Mouse (Mus musculus) kidney, adult 8-10 months (tissue): ENCODE data around the gene Hist2h2bb.
"Not testable (repeated sequence)": the region's sequence is repeated elsewhere in the genome, so short reads cannot be mapped to it uniquely, and the experiment has no call there.

Experiments used
- DNase-seq, 2 experiments: peaks; one replicate each; pipeline ENCODE4 v3.0.0; 2022

Hist2h2bb gene

DNA sequence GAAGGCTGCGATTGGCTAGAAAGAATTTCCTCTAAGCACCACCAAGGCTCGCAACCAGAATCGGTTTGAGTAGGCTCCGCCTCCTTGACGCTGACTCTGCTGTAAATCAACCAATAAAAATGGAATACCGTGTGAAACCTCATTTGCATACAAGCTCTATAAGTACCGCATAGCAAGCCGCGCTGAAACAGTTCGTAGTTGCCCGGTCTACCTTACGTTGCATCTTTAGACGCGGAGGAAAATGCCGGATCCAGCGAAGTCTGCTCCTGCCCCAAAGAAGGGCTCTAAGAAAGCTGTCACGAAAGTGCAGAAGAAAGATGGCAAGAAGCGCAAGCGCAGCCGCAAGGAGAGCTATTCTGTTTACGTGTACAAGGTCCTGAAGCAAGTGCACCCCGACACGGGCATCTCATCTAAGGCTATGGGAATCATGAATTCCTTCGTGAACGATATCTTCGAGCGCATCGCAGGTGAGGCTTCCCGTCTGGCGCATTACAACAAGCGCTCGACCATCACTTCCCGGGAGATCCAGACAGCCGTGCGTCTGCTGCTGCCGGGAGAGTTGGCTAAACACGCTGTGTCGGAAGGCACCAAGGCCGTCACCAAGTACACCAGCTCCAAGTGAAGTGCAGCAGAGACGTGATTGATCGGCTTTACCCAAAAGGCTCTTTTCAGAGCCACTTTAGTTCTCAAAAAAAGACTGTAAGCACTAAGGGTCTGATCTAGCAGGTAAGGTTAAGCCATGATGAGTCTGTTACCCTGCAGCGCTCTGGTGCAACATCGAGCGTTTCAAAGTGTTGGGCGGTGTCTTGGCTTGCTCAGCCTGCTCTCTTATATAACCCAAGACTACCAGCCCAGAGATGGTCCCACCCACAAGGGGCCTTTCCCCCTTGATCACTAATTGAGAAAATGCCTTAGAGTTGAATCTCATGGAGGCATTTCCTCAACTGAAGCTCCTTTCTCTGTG, at the start of gene Hist2h2bb:
Gene Hist2h2bb (plus strand): TSS at position 242 of the 964 bp plus-strand sequence.
- DNase-seq = peak; percentile 94 to 96

DNA sequence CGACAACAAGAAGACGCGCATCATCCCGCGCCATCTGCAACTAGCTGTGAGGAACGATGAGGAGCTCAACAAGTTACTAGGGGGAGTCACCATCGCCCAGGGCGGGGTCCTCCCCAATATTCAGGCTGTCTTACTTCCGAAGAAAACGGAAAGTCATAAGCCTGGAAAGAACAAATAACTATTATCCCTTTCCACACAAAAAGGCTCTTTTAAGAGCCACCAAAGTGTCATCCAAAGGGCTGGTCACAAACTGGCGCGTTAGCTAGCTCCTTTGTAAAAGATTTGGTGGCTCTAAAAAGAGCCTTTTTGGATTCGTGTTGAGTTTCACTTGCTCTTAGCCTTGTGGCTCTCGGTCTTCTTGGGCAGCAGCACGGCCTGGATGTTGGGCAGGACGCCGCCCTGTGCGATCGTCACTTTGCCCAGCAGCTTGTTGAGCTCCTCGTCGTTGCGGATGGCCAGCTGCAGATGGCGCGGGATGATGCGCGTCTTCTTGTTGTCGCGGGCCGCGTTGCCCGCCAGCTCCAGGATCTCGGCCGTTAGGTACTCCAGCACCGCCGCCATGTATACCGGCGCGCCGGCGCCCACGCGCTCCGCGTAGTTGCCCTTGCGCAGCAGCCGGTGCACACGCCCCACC, 49.3 kb upstream of the Hist2h2bb start:
- DNase-seq = not testable (repeated sequence)

DNA sequence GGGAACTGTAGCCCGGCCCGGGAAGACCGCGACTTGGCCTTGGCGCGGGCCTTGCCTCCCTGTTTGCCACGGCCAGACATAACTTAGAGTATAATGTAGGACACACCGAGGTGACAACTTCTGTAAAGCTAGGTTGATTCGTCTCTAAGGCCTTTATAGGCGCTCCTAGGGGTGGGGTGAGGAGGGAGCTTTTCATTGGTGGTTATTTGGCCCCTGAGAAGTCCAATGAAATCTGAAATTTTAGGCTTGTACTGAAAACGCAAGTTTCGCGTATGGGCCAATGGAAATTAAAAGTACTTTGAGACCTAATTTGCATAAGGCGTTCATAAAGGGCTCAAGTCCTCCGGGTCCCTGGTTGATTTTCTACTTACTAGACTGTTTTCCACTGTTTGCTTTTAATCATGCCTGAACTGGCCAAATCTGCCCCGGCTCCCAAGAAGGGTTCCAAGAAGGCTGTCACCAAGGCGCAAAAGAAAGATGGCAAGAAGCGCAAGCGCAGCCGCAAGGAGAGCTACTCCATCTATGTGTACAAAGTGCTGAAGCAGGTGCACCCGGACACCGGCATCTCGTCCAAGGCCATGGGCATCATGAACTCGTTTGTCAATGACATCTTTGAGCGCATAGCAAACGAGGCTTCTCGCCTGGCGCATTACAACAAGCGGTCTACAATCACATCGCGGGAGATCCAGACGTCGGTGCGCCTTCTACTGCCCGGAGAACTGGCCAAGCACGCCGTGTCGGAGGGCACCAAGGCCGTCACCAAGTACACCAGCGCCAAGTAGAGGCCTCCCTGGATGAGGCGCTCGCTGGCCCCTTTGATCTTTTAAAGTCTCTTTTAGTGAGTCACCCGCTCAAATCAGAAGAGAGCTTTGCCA, 48.5 kb upstream of the Hist2h2bb start, which contains the start of the genes Hist2h2ac and Hist2h2be:
Gene Hist2h2ac (minus strand): TSS at position 116 of the 875 bp plus-strand sequence.
Gene Hist2h2be (plus strand): TSS at position 355 of the 875 bp plus-strand sequence.
- peak; percentile 94 to 96 for DNase-seq

DNA sequence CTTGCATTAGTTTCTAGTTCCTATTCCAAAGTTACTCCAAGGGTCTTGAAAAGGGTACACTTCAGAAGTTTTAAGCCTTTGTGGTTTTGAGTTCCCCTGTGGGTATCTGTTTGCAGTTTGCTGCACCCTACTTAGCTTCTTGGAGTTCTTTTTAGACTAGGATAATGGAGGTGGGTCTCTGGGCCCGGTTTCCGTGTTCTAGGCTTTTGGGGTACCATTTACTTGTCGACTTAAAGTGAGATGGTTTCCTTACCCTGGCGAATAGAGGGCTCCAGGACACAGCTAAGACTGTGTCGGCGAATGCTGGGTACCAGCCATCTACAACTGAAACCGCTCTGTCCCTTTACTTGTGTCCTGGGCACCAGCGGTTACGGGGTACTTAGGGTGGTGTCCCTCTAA, 47.9 kb upstream of the Hist2h2bb start:
- DNase-seq = no peak

DNA sequence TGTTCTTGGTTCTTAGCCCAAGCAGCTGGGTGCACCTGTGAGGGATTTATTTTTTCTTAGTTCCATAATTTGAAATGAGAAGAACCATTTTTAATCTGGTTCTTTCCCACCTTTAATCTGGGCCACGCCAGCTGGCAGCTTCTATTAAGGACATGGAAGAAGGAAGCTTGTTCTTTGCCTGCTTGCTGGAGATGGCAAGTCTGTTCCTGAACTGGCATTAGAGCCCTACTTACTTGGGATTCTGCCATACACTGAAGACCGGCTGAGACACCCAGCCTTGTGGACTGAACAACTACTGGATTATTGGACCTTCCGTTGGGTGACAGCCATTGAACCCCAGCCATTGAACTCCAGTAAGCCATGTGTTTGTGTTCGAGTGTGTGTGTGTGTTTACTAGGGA, 46.8 kb upstream of the Hist2h2bb start:
- DNase-seq = no peak

DNA sequence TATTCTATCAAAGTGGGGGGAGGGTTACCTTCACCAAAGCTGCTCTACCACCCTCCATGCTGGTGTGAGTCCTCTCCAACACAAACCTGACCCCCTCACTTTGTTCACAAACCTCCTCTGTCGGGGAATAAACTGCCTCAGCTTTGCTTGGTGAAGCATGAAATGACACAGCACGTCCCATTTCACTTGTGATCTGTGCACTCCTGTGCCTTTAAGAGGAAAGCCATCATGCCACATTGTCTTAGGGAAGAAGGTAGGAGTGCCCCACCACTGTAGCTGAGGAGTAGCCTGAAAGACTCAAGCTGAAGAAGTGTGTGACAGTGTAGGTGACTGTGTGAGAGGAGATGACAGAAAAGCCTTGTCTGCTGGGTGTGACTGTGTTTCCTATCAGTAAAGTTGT, 44.1 kb upstream of the Hist2h2bb start:
- DNase-seq = no peak

DNA sequence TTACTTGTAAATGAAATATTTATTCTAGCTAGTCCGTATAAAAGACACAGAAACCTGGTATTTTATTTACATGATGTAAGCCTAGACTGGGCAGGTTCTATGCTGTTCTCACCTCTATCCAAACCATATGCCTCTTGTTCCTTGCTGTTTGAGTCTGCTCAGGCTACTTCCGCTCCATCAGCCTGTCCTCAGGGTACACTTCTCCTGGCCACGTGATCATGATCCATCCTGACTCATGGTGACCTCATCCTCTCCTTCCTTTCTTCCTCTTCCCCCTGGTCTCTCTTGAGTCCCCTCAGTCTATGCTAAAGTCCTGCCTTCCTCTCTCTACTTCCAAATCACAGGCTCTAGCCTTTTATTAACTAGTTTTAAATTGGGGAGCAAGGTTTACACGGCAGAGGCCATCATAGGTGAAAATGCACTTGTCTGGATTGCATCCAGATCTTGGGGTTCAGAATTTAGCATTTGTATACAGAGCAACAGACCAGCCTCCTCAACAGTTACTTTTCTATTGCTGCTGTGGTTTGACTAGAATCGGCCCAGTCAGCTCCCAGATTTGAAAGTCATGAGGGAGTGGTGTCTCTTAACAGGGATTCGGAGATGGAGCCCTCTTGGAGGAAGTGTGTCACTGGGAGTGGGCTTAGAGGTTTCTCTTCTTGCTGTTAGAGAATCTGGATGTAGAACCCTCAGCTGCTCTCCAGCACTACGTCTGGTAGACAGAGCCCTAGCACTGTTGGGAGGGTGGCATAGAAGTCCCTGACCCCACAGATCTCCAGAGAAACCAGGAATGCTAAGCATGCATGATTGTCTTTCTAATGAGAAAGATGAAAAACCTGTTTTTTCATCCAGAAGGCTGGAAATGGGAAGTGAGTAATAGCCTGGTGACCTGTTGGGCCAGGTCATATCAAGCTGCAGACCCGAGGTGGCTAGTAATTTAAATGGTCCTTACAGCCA, 42.6 kb upstream of the Hist2h2bb start:
- no peak for DNase-seq

DNA sequence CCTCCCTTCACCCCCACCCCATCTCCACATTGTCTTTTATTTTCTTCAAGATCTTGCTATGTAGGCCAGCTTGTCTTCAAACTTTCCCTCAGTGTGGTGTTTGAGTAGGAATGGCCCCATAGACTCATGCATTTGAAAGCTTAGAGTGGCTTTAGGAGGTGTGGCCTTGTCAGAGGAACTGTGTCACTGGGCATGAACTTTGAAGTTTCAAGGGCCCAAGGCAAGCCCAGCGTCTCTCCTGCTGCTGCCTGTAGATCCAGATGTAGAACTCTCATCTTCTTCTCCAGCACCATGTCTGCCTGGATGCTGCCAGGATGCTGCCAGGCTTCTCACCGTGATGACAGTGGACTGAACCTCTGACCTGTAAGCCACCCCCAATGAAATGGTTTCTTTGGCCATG, 40.7 kb upstream of the Hist2h2bb start:
- DNase-seq = no peak

DNA sequence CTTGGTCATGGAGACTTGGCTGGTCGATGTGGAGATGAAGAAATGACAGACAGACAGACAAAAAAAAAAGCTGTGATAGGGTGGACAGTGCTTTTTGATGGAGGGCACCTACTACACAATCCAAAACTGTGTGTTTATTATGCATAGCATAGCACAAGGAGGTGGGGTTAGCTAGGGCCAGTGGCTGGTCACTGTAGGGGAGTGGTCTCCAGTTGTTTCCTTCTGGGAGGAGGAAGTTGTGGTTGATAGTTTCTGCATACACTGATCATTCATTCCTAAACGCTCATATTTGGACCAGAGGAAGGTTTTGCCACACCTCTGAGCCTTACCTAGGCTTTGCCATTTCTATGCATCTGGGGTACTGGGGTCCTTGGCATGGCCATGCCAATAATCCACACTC, 39.1 kb upstream of the Hist2h2bb start:
- DNase-seq = no peak

DNA sequence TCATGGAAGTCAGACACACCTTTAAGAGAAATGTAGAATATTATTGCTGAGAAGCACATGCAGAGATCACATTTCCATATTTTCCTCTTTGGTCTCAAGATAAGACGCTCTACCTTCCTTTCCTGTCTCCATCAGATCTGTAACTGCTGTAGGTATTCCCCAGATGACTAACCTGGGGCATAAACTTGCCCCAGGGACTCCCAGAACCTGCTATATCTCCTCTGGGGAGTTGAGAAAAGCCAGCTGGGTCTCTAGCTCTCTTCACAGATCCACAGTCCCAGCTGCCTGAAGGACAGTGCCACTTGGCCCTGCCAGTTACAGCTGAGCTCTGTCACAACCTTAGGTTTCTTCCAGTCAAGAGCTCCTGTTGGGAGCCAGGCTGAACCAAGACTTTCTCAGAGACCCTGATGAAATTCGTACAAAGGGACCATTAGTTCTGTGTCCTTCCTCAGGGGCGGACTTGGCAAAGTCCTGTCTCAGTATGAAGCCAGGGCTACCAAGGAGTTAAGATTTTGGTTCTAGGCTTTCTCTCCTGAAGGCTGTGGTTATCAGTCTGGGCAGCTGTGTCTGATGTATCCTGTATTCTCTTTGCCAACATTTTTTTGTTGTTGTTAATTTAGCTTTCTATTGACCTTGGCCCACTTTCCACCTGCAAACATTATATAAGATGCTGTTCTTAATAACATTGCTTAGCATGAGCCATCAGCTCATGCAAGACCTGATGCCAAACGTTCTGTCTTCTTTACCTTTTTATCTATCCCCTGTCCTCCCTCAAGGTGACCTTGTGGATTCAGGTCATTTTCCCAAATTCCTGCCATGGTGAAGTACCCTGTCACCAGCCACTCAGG, 38.4 kb upstream of the Hist2h2bb start:
- DNase-seq = no peak

DNA sequence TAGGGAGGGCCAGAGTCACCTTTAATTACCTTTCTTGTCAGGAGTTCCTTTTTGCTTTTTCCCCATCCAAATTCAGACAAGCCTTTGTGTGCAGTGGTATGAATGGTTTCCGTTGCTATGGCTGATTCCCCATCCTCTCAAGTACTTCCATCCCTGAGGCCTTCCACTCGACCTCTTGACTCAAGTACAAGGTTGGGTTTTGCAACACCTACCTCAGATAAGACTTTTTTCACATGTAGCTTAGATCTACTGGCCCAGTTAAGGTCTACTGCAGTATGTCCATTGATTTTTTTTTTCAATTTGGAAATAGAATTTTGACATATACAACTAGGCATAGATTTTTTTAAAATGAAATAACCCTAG, 37.8 kb upstream of the Hist2h2bb start:
- no peak for DNase-seq

DNA sequence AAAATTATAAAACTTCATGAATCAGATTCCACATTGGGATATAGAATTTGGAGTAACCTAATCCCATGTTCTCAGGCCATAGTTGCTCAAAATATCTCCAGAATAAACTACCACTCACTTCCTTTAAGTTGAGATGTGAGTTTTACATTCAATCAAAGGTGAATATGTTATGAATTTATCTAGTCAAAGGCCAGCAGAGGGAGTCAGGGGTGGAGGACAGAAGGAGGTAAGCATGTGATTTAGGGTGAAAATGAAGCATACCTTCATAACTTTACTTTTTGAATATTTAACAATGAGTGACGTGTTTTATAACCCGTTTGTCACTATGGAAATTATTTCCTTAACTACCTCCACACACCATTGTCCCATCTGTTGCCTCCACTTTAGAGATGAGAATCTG, 34.6 kb upstream of the Hist2h2bb start:
- DNase-seq = no peak

DNA sequence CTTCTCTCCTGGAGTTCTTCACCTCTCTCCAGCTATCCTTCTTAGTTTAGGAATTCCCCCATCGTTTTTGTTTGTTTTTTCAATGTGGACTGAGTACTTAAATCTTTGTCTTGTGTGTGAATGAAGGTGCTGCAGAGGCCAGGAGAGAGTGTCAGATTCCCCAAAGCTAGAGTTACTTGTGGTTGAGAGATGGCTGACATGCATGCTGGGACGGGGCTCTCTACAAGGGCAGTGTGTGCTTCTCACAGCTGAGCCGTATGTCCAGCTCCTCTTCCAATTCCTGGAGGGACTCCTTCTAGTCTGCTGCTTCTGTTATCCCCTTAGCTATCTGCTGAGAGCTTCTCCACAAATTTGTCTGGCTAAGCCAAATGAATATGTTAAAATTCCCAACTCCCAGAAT, 33.7 kb upstream of the Hist2h2bb start:
- DNase-seq = no peak

DNA sequence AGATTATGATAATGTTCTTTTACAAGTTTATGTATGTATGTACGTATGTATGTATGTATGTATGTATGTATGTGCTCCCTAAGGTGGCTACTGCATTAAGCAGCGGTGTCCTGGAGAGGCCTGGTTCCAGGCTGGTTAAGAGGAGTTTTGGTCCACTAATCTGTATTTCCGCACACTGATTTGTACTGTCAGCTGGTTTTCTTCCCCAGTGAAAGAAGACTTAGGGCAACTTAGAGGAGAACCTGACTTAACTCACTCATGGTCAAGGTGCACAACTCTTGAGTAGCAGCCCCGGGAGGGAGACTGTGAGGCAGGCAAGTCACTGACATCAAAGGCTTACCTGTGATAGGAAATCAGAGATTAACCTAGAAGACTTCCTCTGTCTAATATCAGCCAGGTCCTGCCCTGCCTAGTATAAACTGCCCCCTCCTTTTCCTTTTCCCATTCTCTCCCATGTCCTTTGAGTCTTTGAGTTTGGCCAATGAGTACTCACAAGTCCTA, 32.7 kb upstream of the Hist2h2bb start:
- DNase-seq = no peak

DNA sequence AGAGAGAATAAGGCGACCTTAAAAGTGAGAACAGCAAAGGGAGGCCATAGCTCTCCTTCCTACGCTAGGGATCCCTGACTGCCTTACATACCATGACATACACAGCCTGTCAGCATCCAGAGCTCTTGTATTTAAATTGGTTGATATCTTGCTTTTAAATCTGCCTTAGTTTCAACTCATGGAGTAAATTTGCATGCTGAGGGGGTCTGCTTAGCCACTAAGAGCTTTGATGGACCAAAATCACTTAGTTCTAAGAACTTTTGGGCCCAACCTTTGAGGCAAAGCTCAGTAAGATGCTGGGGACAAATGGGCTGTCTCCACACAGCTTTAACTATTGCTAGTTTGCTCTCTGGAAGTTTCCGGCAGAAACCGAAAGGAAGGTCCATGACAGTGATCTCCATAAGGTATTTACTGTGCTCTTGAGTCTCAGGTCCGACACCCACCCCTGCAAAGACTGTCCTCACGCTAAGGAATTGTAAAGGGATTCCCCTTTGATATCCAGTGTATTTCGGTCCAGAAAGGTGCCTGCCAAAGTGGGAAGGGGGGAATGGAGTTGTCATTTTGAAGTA, 32.1 kb upstream of the Hist2h2bb start:
- no peak for DNase-seq

DNA sequence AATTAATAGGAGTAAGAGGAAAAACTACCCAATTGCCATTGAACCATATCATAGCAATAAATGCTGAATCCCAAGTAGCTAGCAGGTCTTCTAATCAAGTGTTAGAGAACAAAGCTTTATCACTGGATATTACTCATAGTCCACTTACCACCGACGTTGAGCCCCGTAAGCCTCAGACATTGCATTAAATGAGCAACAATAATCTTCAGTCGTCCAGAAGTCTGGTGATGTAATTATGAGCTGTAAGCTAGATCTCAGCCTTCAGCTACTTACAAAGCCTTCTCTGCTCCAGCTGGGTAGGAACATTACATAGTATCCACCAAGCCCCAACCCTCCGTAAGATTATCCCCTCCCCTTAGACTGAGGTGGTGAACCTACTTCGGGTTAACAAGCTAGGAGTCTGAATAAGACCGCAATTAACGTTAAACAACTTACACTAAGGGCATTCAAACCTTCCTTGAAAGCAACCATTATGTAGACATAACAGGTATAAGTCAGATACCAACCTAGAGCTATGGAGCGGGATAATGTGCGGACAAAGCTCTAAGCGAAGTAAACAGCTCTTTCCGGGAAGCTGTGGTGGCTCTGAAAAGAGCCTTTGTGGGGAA, 31.5 kb upstream of the Hist2h2bb start:
- DNase-seq = no peak

DNA sequence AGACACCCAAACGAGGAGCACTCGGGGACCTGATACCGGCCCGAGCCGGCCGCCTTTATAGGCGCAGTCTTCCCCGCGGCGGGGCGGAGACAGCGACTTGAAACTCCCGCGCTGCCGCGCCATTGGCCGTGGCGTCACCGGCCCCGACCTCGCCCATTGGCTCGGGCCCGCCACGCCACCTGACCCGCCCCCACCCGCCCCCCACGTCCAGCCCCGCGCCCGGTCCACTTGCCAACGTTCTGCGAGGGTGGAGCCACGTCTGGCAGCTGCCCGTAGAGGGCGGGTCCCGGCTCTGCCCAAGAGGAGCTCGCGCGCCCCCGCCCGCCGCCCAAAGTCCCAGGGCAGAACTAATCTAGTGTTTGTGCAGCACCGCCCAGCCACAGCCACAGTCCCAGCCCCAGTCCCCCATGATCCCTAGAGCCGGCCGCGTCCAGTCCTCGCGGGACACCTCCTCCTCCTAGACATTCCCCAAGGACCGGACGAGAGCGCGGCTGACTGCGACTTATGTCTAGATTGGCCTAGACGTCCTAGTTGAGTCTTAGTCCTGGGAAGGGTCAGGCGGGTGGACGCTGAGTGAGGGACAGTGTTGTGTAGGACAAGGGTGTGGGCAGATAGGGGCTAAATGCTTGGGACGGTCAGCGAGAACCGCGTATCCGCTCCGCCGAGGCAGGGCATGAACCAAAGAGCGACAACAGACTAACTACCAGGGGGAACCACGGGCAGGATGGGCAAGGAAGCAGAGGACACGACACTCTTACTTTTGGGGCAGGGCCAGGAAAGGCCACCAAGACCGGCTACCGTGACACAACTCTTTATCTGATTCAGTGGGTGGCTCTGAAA, 30.4 kb upstream of the Hist2h2bb start, which contains the start of gene Hist2h3c2:
Gene Hist2h3c2 (minus strand): TSS at position 174 of the 840 bp plus-strand sequence.
- DNase-seq = peak in 1 of 2 experiments; percentile 40

DNA sequence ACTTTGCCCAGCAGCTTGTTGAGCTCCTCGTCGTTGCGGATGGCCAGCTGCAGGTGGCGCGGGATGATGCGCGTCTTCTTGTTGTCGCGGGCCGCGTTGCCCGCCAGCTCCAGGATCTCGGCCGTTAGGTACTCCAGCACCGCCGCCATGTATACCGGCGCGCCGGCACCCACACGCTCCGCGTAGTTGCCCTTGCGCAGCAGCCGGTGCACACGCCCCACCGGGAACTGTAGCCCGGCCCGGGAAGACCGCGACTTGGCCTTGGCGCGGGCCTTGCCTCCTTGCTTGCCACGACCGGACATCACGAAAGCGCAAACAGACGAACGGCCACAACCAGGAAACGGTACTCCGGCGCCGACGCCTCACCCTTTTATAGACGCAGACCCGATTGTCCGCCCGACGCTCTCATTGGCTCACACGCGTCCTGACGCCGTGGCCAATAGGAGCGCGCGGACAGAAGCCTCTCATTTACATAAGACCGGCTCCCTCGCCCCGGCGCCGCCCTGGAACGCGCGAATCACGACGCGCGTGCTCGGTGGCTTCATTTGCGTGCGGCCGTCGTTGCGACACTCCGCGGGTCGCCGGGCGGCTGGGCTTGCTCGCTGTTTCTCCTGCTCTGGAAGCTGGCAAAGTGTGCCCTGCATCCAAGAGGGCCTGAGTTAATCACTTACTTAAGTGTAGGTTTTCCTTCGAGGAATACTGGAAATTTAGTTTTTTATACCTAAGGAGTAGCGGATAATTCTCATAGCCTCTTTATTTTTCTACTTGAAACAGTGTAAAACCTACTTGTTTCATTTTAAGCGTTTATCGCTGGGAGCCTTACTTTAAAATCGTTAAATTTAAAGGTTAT, 29.4 kb upstream of the Hist2h2bb start, which contains the start of gene Hist2h2aa2:
Gene Hist2h2aa2 (minus strand): TSS at position 328 of the 850 bp plus-strand sequence.
- peak; percentile 96 to 98 for DNase-seq
